Mouse (Mus musculus) left cerebral cortex, adult 11 months (tissue): Measurements from ENCODE around the gene Iffo1.

ENCODE experiments used
- DNase-seq: peaks from one replicate; pipeline ENCODE4 v3.0.0; 2022; ENCODE audit warnings: low spot score

Iffo1 gene

GRCm38 (mm10) chr6:125192016-125192714, 47.1 kb downstream of the Iffo1 start:
- peak; percentile 83 for DNase-seq

GRCm38 (mm10) chr6:125192841-125193240, 47.8 kb downstream of the Iffo1 start:
- no peak for DNase-seq

GRCm38 (mm10) chr6:125193390-125193789, 48.3 kb downstream of the Iffo1 start:
- DNase-seq: no peak

GRCm38 (mm10) chr6:125195541-125196075, 50.6 kb downstream of the Iffo1 start:
- no peak for DNase-seq

GRCm38 (mm10) chr6:125196301-125196700, 51.3 kb downstream of the Iffo1 start:
- no peak for DNase-seq

- no peak for DNase-seq
Measured at GRCm38 (mm10) chr6:125197166-125197565, 52.1 kb downstream of the Iffo1 start.

GRCm38 (mm10) chr6:125210436-125210835, 65.4 kb downstream of the Iffo1 start:
- DNase-seq: no peak
